Mouse (Mus musculus): ENCODE results near the gene Olfr97. TPM values are rescaled to one million over a fixed set of nuclear protein-coding genes. Genes with fewer than 3 reads are reported as not detected.

Olfr97 gene
- polyA plus RNA-seq, 1 experiment, result not detected

DNA sequence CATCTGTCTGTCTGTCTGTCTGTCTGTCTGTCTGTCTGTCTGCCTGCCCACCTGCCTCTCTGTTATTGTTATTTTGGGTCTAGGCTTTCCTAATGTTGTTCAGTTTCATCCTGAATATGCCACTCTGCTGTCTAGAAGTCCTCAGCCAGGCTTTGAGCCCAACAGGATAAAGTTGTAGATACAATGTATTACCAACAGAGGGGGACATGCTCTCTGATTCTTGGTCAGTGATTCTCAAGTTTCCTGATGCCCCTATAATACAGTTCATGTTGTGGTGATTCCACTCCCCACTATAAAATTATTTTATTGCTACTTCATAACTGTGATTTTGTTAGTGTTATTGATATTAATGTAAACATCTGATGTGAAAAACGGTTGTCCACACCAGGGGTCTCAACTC, 15.3 kb downstream of the Olfr97 start:
- Histone ChIP-seq H3K27me3 (ENCODE audit: control insufficient read depth, insufficient read depth, low read length, poor library complexity, severe bottlenecking) (no peaks in the 10 kb centered on the region), H3K9ac (ENCODE audit: low read depth, poor library complexity, severe bottlenecking) (no peak overlapping the region), H3K9me3 (replicated peaks; ENCODE audit: control insufficient read depth, insufficient read depth, low read length, poor library complexity, severe bottlenecking) (0 out of 2 replicates have a peak, but pooled peaks cover 2% of the 10 kb centered on the region), H3K27ac (ENCODE audit: insufficient read depth, low read length) (no peak overlapping the region), H3K36me3 (ENCODE audit: control insufficient read depth, insufficient read depth, low read length, poor library complexity, severe bottlenecking) (no peaks in the 10 kb centered on the region), H3K4me3 (ENCODE audit: low read depth, low read length) (no peak overlapping the region), H3K4me1 (ENCODE audit: control insufficient read depth, insufficient read depth, low read length) (no peaks in the 10 kb centered on the region)
- TF ChIP-seq POLR2A (IDR thresholded peaks at IDR 0.05; ENCODE audit: insufficient read depth, low read length) (no peak), EP300 (IDR thresholded peaks at IDR 0.05; ENCODE audit: insufficient read depth, low read depth, low read length) (no peak), CTCF (IDR thresholded peaks at IDR 0.05; ENCODE audit: low read depth, low read length) (peak; percentile 3)

DNA sequence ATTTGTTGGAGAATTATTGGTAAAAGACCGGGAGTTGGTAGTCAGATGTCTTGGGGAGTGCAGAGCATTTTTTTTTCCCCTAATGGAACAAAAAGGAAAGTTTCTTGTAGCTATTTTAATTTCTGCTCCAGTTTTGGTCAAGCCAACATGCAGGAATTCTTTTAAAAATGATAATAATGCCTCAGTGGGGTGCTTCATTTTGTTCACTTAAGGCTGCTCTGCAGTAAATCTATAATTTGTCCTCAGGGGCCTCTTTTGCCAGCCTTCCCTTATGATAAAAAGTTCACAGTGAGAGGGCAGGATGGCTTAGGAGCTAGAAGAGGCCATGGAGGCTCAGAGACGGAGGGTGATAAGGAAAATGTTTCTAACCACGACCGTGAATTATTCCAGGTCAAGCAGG, 17.3 kb downstream of the Olfr97 start, which contains the start of gene Olfr96:
Gene Olfr96 (plus strand): TSS at position 301 of the 400 bp plus-strand sequence.
- Histone ChIP-seq H3K9ac (ENCODE audit: low read depth, poor library complexity, severe bottlenecking) (no peak within 1 kb of the TSS), H3K27ac (ENCODE audit: insufficient read depth, low read length) (no peak within 1 kb of the TSS), H3K27me3 (ENCODE audit: control insufficient read depth, insufficient read depth, low read length, poor library complexity, severe bottlenecking) (no peaks in the 10 kb centered on the region), H3K4me3 (ENCODE audit: low read depth, low read length) (no peak within 1 kb of the TSS), H3K4me1 (ENCODE audit: control insufficient read depth, insufficient read depth, low read length) (no peaks in the 10 kb centered on the region), H3K36me3 (ENCODE audit: control insufficient read depth, insufficient read depth, low read length, poor library complexity, severe bottlenecking) (no peaks in the 10 kb centered on the region), H3K9me3 (replicated peaks; ENCODE audit: control insufficient read depth, insufficient read depth, low read length, poor library complexity, severe bottlenecking) (peaks cover 2% of the 10 kb centered on the region; the same call in 1 of the 2 replicates)
- no peak for TF ChIP-seq EP300 (IDR thresholded peaks at IDR 0.05; ENCODE audit: insufficient read depth, low read depth, low read length)
- TF ChIP-seq CTCF (IDR thresholded peaks at IDR 0.05; ENCODE audit: low read depth, low read length), result no peak
- TF ChIP-seq POLR2A (IDR thresholded peaks at IDR 0.05; ENCODE audit: insufficient read depth, low read length), result no peak

- TF ChIP-seq POLR2A (IDR thresholded peaks at IDR 0.05; ENCODE audit: insufficient read depth, low read length) (no peak), EP300 (IDR thresholded peaks at IDR 0.05; ENCODE audit: insufficient read depth, low read depth, low read length) (no peak), CTCF (IDR thresholded peaks at IDR 0.05; ENCODE audit: low read depth, low read length) (no peak)
- Histone ChIP-seq H3K36me3 (ENCODE audit: control insufficient read depth, insufficient read depth, low read length, poor library complexity, severe bottlenecking) (no peaks in the 10 kb centered on the region), H3K9me3 (replicated peaks; ENCODE audit: control insufficient read depth, insufficient read depth, low read length, poor library complexity, severe bottlenecking) (peaks cover 2% of the 10 kb centered on the region; the same call in 1 of the 2 replicates), H3K27me3 (ENCODE audit: control insufficient read depth, insufficient read depth, low read length, poor library complexity, severe bottlenecking) (no peaks in the 10 kb centered on the region), H3K9ac (ENCODE audit: low read depth, poor library complexity, severe bottlenecking) (no peak overlapping the region), H3K27ac (ENCODE audit: insufficient read depth, low read length) (no peak overlapping the region), H3K4me3 (ENCODE audit: low read depth, low read length) (no peak overlapping the region), H3K4me1 (ENCODE audit: control insufficient read depth, insufficient read depth, low read length) (no peaks in the 10 kb centered on the region)
These were observed 18.6 kb downstream of the Olfr97 start for GRCm38 (mm10) chr17:37218486-37218885.

DNA sequence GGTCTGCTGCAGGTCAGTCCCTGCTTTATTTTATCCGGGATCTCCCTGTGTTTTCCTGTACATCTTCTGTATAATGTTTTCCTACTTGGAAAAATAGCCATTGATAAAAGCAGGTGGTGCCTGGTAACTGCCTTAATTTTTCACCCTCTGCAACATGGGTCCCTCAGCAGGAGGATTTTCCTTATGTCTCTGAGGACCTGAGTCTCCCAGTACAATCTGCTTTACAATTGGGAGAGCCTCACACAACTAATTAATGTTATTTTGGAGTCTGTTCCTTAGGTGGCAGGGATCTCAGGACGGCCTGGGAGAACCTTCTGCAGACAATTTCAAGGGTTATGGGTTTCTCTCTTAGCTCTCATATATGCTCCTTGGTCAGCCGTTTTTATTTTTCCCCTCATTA, 24.1 kb downstream of the Olfr97 start, which contains the start of gene Olfr95:
Gene Olfr95 (minus strand): TSS at position 101 of the 400 bp plus-strand sequence.
- Histone ChIP-seq H3K4me3 (ENCODE audit: low read depth, low read length) (no peak within 1 kb of the TSS), H3K9me3 (replicated peaks; ENCODE audit: control insufficient read depth, insufficient read depth, low read length, poor library complexity, severe bottlenecking) (peaks cover 2% of the 10 kb centered on the region; the same call in 1 of the 2 replicates), H3K27me3 (ENCODE audit: control insufficient read depth, insufficient read depth, low read length, poor library complexity, severe bottlenecking) (no peaks in the 10 kb centered on the region), H3K9ac (ENCODE audit: low read depth, poor library complexity, severe bottlenecking) (no peak within 1 kb of the TSS), H3K36me3 (ENCODE audit: control insufficient read depth, insufficient read depth, low read length, poor library complexity, severe bottlenecking) (no peaks in the 10 kb centered on the region), H3K27ac (ENCODE audit: insufficient read depth, low read length) (no peak within 1 kb of the TSS), H3K4me1 (ENCODE audit: control insufficient read depth, insufficient read depth, low read length) (no peaks in the 10 kb centered on the region)
- TF ChIP-seq EP300 (IDR thresholded peaks at IDR 0.05; ENCODE audit: insufficient read depth, low read depth, low read length), result no peak
- TF ChIP-seq POLR2A (IDR thresholded peaks at IDR 0.05; ENCODE audit: insufficient read depth, low read length), result no peak
- TF ChIP-seq CTCF (IDR thresholded peaks at IDR 0.05; ENCODE audit: low read depth, low read length), result no peak

DNA sequence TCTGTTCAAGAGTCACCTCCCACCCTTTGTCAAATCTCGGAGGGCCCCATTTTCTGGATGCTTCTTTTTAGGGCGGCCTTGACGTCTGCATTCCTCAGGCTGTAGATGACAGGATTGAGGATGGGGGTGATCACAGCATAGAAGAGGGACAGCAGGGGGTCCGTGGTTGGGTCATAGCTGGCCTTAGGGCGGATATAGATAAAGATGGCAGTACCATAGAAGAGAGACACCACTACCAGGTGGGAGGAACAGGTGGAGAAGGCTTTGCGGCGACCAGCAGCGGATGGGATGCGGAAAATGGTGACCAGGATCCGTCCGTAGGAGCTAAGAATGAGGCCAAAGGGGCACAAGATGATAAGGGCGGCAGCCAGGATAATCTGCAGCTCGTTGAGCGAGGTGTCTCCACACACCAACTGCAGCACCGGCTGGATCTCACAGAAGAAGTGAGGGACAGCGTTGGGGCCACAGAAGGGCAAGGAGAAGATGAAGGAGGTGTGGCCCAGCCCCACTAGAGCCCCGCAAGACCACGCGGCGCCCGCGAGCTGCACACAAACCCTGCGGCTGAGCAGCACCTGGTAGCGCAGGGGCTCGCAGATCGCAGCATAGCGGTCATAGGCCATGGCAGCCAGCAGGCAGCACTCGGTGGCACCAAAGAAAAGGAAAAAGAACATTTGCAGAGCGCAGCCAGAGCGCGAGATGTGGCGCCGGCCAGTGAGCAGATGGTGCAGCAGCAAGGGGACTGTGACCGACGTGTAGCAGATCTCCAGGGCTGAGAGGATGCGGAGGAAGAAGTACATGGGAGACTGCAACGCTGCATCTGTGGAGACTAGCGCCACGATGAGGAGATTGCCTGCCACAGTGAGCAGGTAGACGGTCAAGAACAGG, 26.0 kb downstream of the Olfr97 start:
- Histone ChIP-seq H3K9me3 (replicated peaks; ENCODE audit: control insufficient read depth, insufficient read depth, low read length, poor library complexity, severe bottlenecking) (no peaks in the 10 kb centered on the region; the same call in 1 of the 2 replicates), H3K36me3 (ENCODE audit: control insufficient read depth, insufficient read depth, low read length, poor library complexity, severe bottlenecking) (no peaks in the 10 kb centered on the region), H3K9ac (ENCODE audit: low read depth, poor library complexity, severe bottlenecking) (peak overlapping the region; percentile 9; the same call in 1 of the 2 replicates), H3K4me1 (ENCODE audit: control insufficient read depth, insufficient read depth, low read length) (no peaks in the 10 kb centered on the region), H3K4me3 (ENCODE audit: low read depth, low read length) (peak overlapping the region; percentile 63), H3K27ac (ENCODE audit: insufficient read depth, low read length) (no peak overlapping the region), H3K27me3 (ENCODE audit: control insufficient read depth, insufficient read depth, low read length, poor library complexity, severe bottlenecking) (no peaks in the 10 kb centered on the region)
- peak; percentile 67 for TF ChIP-seq CTCF (IDR thresholded peaks at IDR 0.05; ENCODE audit: low read depth, low read length)
- no peak for TF ChIP-seq EP300 (IDR thresholded peaks at IDR 0.05; ENCODE audit: insufficient read depth, low read depth, low read length)

DNA sequence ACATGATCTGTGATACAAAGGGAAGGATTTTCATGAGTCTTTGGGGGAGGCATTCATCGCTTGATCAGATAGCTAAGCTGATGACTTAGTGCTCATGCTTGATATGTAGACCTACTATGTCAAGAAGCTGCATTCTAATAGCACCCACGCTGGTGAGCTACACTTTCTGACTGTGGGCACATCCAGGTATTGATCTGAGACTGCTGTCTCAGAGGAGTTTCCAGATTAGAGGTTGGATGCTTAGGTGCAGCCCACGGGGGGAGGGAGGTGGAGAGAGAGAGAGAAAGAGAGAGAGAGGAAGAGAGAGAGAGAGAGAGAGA, 33.3 kb downstream of the Olfr97 start:
- Histone ChIP-seq H3K4me1 (ENCODE audit: control insufficient read depth, insufficient read depth, low read length) (no peaks in the 10 kb centered on the region), H3K36me3 (ENCODE audit: control insufficient read depth, insufficient read depth, low read length, poor library complexity, severe bottlenecking) (no peaks in the 10 kb centered on the region), H3K27me3 (ENCODE audit: control insufficient read depth, insufficient read depth, low read length, poor library complexity, severe bottlenecking) (no peaks in the 10 kb centered on the region), H3K9ac (ENCODE audit: low read depth, poor library complexity, severe bottlenecking) (no peak overlapping the region), H3K9me3 (replicated peaks; ENCODE audit: control insufficient read depth, insufficient read depth, low read length, poor library complexity, severe bottlenecking) (no peaks in the 10 kb centered on the region), H3K4me3 (ENCODE audit: low read depth, low read length) (no peak overlapping the region), H3K27ac (ENCODE audit: insufficient read depth, low read length) (no peak overlapping the region)
- TF ChIP-seq EP300 (IDR thresholded peaks at IDR 0.05; ENCODE audit: insufficient read depth, low read depth, low read length) (no peak), CTCF (IDR thresholded peaks at IDR 0.05; ENCODE audit: low read depth, low read length) (no peak), POLR2A (IDR thresholded peaks at IDR 0.05; ENCODE audit: insufficient read depth, low read length) (no peak)
